Mouse (Mus musculus): ENCODE results near the gene Ifit1.

DNA sequence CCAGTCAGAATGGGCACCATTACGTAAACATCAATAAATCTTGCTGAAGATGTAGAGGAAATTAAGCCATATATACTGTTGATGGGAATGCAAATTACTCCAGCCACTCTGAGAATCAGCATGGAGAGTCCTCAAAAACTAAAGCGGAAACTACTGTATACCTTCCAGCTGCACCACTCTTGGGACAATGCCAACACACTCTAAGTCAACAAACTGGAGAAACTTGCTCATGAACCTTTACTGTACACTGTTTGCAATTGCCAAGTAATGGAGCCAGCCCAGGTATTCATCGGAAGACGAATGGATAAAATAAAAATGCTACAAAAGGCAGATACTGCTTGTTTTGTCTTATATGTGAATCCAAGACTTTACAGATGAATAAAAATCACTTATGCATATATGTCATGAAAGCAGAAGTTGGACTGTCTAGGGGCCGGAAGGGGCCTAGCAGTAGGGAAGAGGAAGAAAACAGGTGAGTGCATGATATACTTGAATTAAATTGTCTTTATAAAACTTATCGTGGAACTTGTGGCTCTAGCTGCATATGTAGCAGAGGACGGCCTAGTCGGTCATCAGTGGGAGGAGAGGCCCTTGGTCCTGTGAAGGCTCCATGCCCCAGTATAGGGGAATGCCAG, 55.8 kb downstream of the Ifit1 start:
- TF ChIP-seq CTCF (IDR thresholded peaks at IDR 0.05; ENCODE audit: insufficient read depth, low read depth, low read length) = no peak
- TF ChIP-seq POLR2A (IDR thresholded peaks at IDR 0.05; ENCODE audit: insufficient read depth, low read depth, low read length) = no peak

Measured in olfactory bulb, adult 2 months (tissue).